Mouse (Mus musculus) lung, postnatal 14 days (tissue): ENCODE measurements around the gene Arhgap31.
A peak's percentile ranks its signal among the peaks of the same experiment; 100 is the strongest.

ENCODE experiments used
- DNase-seq: peaks from one replicate; pipeline ENCODE4 v3.0.0; 2021

The Arhgap31 gene

GRCm38 (mm10) chr16:38648783-38649430, 64.2 kb downstream of the Arhgap31 start:
- peak; percentile 72 for DNase-seq

GRCm38 (mm10) chr16:38648155-38648554, 64.9 kb downstream of the Arhgap31 start:
- DNase-seq = peak; percentile 28

- no peak for DNase-seq
Measured at GRCm38 (mm10) chr16:38644455-38644854, 68.6 kb downstream of the Arhgap31 start.

- no peak for DNase-seq
Measured at GRCm38 (mm10) chr16:38637085-38637484, 76.0 kb downstream of the Arhgap31 start.

- DNase-seq = peak; percentile 43
Measured at GRCm38 (mm10) chr16:38636682-38637081, 76.4 kb downstream of the Arhgap31 start.

- DNase-seq = no peak
Measured at GRCm38 (mm10) chr16:38635833-38636390, 77.2 kb downstream of the Arhgap31 start.

- peak; percentile 82 for DNase-seq
Measured at GRCm38 (mm10) chr16:38632147-38632546, 80.9 kb downstream of the Arhgap31 start.

- peak; percentile 64 for DNase-seq
Measured at GRCm38 (mm10) chr16:38625811-38626369, 87.2 kb downstream of the Arhgap31 start.

GRCm38 (mm10) chr16:38625411-38625810, 87.7 kb downstream of the Arhgap31 start:
- DNase-seq = peak; percentile 50

GRCm38 (mm10) chr16:38624303-38624702, 88.8 kb downstream of the Arhgap31 start:
- no peak for DNase-seq

- no peak for DNase-seq
Measured at GRCm38 (mm10) chr16:38622283-38622682, 90.8 kb downstream of the Arhgap31 start.

- peak; percentile 88 for DNase-seq
Measured at GRCm38 (mm10) chr16:38620696-38621450, 92.2 kb downstream of the Arhgap31 start.

- DNase-seq = peak; percentile 88
Measured at GRCm38 (mm10) chr16:38619054-38619453, 94.0 kb downstream of the Arhgap31 start.

GRCm38 (mm10) chr16:38617977-38618376, 95.1 kb downstream of the Arhgap31 start:
- DNase-seq = no peak

- no peak for DNase-seq
Measured at GRCm38 (mm10) chr16:38613646-38614045, 99.4 kb downstream of the Arhgap31 start.

GRCm38 (mm10) chr16:38612646-38613045, 100.4 kb downstream of the Arhgap31 start:
- no peak for DNase-seq

GRCm38 (mm10) chr16:38609092-38609491, 104.0 kb downstream of the Arhgap31 start:
- DNase-seq = no peak

GRCm38 (mm10) chr16:38608687-38609086, 104.4 kb downstream of the Arhgap31 start:
- DNase-seq = no peak

GRCm38 (mm10) chr16:38606509-38606908, 106.6 kb downstream of the Arhgap31 start:
- DNase-seq = no peak

- no peak for DNase-seq
Measured at GRCm38 (mm10) chr16:38602989-38603804, 109.9 kb downstream of the Arhgap31 start.

- no peak for DNase-seq
Measured at GRCm38 (mm10) chr16:38598986-38599680, 113.9 kb downstream of the Arhgap31 start.

GRCm38 (mm10) chr16:38596651-38597050, 116.4 kb downstream of the Arhgap31 start:
- DNase-seq = no peak
